Mouse (Mus musculus) olfactory bulb, adult 2 months (tissue): ENCODE data around the gene Gpr158.

Experiments
- CTCF ChIP-seq: fragments of 200-500 bp; IDR thresholded peaks from 2 replicates; pipeline ENCODE4 v1.5.1; 2012; ENCODE audit warnings: low read depth, mild to moderate bottlenecking, low read length, moderate library complexity; ENCODE audit not compliant: insufficient read depth
- POLR2A ChIP-seq: fragments of 200-500 bp; IDR thresholded peaks from 2 replicates; pipeline ENCODE4 v1.6.1; 2012; ENCODE audit warnings: mild to moderate bottlenecking, low read depth, low read length, moderate library complexity; ENCODE audit not compliant: insufficient read depth

- no peak for TF ChIP-seq CTCF
- no peak for TF ChIP-seq POLR2A
Measured at GRCm38 (mm10) chr2:21379516-21379915, 12.2 kb downstream of the Gpr158 start.
